ENCODE assay signal across 9 mouse cellular contexts in the genomic region with DNA sequence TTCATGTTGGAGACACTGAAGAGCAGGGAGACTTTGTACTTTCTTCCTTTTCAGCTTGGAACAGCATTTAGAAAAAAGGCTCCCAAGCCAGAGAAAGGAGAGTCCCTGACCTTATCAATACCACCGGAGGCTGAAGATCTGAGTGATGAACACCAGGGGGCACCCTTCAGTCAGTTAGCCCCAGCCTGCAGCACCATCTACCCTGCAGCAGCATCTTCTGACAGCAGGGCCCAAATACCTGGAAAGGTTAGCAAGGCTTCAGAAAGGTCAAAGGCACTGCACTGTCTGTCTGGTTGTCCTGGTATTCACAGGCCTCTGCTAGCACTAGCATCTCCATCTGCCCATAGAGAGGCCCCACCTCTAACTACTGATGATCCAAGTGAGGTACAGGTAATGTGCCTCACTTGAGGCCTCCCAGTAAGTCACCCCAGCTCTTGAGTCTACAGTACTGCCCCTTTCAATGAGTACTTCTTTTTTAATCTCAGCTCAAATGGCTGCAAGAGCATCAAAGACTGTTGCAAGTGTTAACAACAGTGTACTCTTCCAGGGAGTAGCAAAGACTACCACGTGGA. TPM values are rescaled to one million over a fixed set of nuclear protein-coding genes. Genes with fewer than 3 reads are reported as not detected.
A peak's percentile ranks its signal among the peaks of the same experiment; 100 is the strongest.
DNase-seq lines count a peak whose midpoint lies in the region; ATAC-seq and TF ChIP-seq lines count a peak whose summit lies in the region.
"Had no signal": no experiment of that assay in that cellular context is flagged by ENCODE, and none has a peak within 500 bp of the region (broad histone marks: within the 10 kb centered on the region; RNA-seq: fewer than 3 reads in every experiment).

No protein-coding gene starts in this region.

- intact Hi-C loops in heart, adult 2 months (cut with DNase I) = no loop called here

- no peak overlapping the region for H3K27ac ChIP-seq in heart, adult 2 months
- H3K27ac ChIP-seq in bone marrow, adult 2 months (ENCODE audit: control insufficient read depth, insufficient read depth, low read depth, low read length, poor library complexity) = no peak overlapping the region
- no peak overlapping the region for H3K27ac ChIP-seq in embryonic facial prominence, embryonic 14.5 days (replicated peaks; ENCODE audit: low read depth, low read length)
- H3K27ac ChIP-seq in limb, embryonic 10.5 days = no peak overlapping the region
- no peak overlapping the region for H3K27ac ChIP-seq in neural tube, embryonic 11.5 days (ENCODE audit: low read depth, low read length)
- H3K27ac ChIP-seq: macrophage had no signal

- TF ChIP-seq EP300 in heart, adult 2 months (IDR thresholded peaks at IDR 0.05; ENCODE audit: insufficient read depth, low read depth, low read length) = no peak

- DNase-seq in heart, adult 2 months = peak in 1 of 2 experiments; percentile 17
- no peak for DNase-seq in heart, adult 9 months (ENCODE audit: low spot score in 2 of 2)
- DNase-seq in embryonic facial prominence, embryonic 14.5 days (ENCODE audit: low spot score) = peak; percentile 21
- DNase-seq in limb, embryonic 10.5 days (ENCODE audit: low spot score) = peak; percentile 50
- DNase-seq in neural tube, embryonic 11.5 days (ENCODE audit: low spot score) = peak; percentile 42
- DNase-seq in ovary, postnatal 14 days (ENCODE audit: low spot score) = no peak

- WGBS in heart, adult 2 months = 41% methylated on average over 2 of the region's 2 CpGs
- 43% methylated on average over 2 of the region's 2 CpGs for WGBS in bone marrow, adult 2 months
- WGBS in embryonic facial prominence, embryonic 14.5 days = 53% methylated on average over 2 of the region's 2 CpGs
- WGBS in limb, embryonic 10.5 days = 53% methylated on average over 2 of the region's 2 CpGs
- 47% methylated on average over 2 of the region's 2 CpGs for WGBS in neural tube, embryonic 11.5 days

- H3K27me3 ChIP-seq in heart, adult 2 months (ENCODE audit: control insufficient read depth, insufficient read depth, low read length) = no peaks in the 10 kb centered on the region
- H3K27me3 ChIP-seq in embryonic facial prominence, embryonic 14.5 days (replicated peaks; ENCODE audit: control insufficient read depth, insufficient read depth, low read length) = no peaks in the 10 kb centered on the region
- H3K27me3 ChIP-seq in limb, embryonic 10.5 days (ENCODE audit: low read depth, poor library complexity, severe bottlenecking) = no peaks in the 10 kb centered on the region
- no peaks in the 10 kb centered on the region for H3K27me3 ChIP-seq in neural tube, embryonic 11.5 days (ENCODE audit: control insufficient read depth, insufficient read depth, low read length)

- ATAC-seq in CD4-positive, CD25-positive, alpha-beta regulatory T cell, adult 4 months = peak; percentile 78
- no peak for ATAC-seq in embryonic facial prominence, embryonic 14.5 days (ENCODE audit: low read depth)
- ATAC-seq in neural tube, embryonic 11.5 days (ENCODE audit: insufficient read depth, low FRiP score, low TSS enrichment) = no peak

- no peaks in the 10 kb centered on the region for H3K79me2 ChIP-seq in heart, adult 2 months (replicated peaks; ENCODE audit: control insufficient read depth, insufficient read depth, low read length)

- no peak overlapping the region for H3K9ac ChIP-seq in heart, adult 2 months (ENCODE audit: low read depth, low read length)
- no peak overlapping the region for H3K9ac ChIP-seq in embryonic facial prominence, embryonic 14.5 days (ENCODE audit: low read depth, low read length)
- H3K9ac ChIP-seq in neural tube, embryonic 11.5 days (ENCODE audit: low read length) = no peak overlapping the region

- TF ChIP-seq CTCF in heart, adult 2 months (IDR thresholded peaks at IDR 0.05) = peak; percentile 74
- TF ChIP-seq CTCF in bone marrow, adult 2 months (IDR thresholded peaks at IDR 0.05; ENCODE audit: control insufficient read depth, insufficient read depth, low read length) = peak; percentile 89

- no peaks in the 10 kb centered on the region for H3K36me3 ChIP-seq in heart, adult 2 months (ENCODE audit: control insufficient read depth, insufficient read depth, low read length)
- no peaks in the 10 kb centered on the region for H3K36me3 ChIP-seq in embryonic facial prominence, embryonic 14.5 days (ENCODE audit: control insufficient read depth, insufficient read depth, low read length)
- H3K36me3 ChIP-seq in limb, embryonic 10.5 days = no peaks in the 10 kb centered on the region
- H3K36me3 ChIP-seq in neural tube, embryonic 11.5 days (ENCODE audit: control insufficient read depth, insufficient read depth, low read length) = no peaks in the 10 kb centered on the region

- H3K4me2 ChIP-seq in embryonic facial prominence, embryonic 14.5 days (ENCODE audit: low read depth, low read length) = no peak overlapping the region
- no peak overlapping the region for H3K4me2 ChIP-seq in neural tube, embryonic 11.5 days (ENCODE audit: low read depth)

- H3K4me1 ChIP-seq in heart, adult 2 months (ENCODE audit: control insufficient read depth, insufficient read depth, low read length) = no peaks in the 10 kb centered on the region
- H3K4me1 ChIP-seq in bone marrow, adult 2 months (ENCODE audit: control insufficient read depth, insufficient read depth, low read length) = no peaks in the 10 kb centered on the region
- no peaks in the 10 kb centered on the region for H3K4me1 ChIP-seq in embryonic facial prominence, embryonic 14.5 days (ENCODE audit: control insufficient read depth, insufficient read depth, low read length)
- H3K4me1 ChIP-seq in limb, embryonic 10.5 days = no peaks in the 10 kb centered on the region
- no peaks in the 10 kb centered on the region for H3K4me1 ChIP-seq in neural tube, embryonic 11.5 days (ENCODE audit: control insufficient read depth, insufficient read depth, low read length)

- H3K9me3 ChIP-seq in embryonic facial prominence, embryonic 14.5 days (ENCODE audit: control insufficient read depth, low read length) = no peaks in the 10 kb centered on the region
- H3K9me3 ChIP-seq in limb, embryonic 10.5 days (replicated peaks) = no peaks in the 10 kb centered on the region
- no peaks in the 10 kb centered on the region for H3K9me3 ChIP-seq in neural tube, embryonic 11.5 days (ENCODE audit: control insufficient read depth, low read length)

- no peak for TF ChIP-seq POLR2A in heart, adult 2 months (IDR thresholded peaks at IDR 0.05; ENCODE audit: insufficient read depth, low read depth, low read length)
- TF ChIP-seq POLR2A in bone marrow, adult 2 months (IDR thresholded peaks at IDR 0.05; ENCODE audit: borderline replicate concordance, control insufficient read depth, low read depth, low read length) = no peak

- H3K4me3 ChIP-seq in heart, adult 2 months = no peak overlapping the region
- no peak overlapping the region for H3K4me3 ChIP-seq in bone marrow, adult 2 months (replicated peaks; ENCODE audit: control insufficient read depth, low read depth, low read length)
- H3K4me3 ChIP-seq in embryonic facial prominence, embryonic 14.5 days (ENCODE audit: low read depth, low read length) = no peak overlapping the region
- H3K4me3 ChIP-seq in limb, embryonic 10.5 days = no peak overlapping the region
- no peak overlapping the region for H3K4me3 ChIP-seq in neural tube, embryonic 11.5 days (ENCODE audit: low read depth, low read length)

RNA-seq across cellular contexts. Expression of gene Nanos1, which starts 25.4 kb away (rescaled TPM):
- total RNA-seq in heart, adult 2 months (2021) = under 1 TPM; 0.20 to 0.29 TPM
- polyA plus RNA-seq in heart, adult 2 months (2012; rRNA removed) = 0.03 and 0.14 TPM in 2 replicates
- 1 to 10 TPM in 1 of 2 experiments, under 1 TPM in 1; 0.79 to 1.2 TPM for polyA plus RNA-seq in CD4-positive, CD25-positive, alpha-beta regulatory T cell, adult 4 months (2017; shearing (Covaris generic))
- polyA plus RNA-seq in bone marrow, adult 2 months (2011; ENCODE audit: insufficient read depth, insufficient read length, low replicate concordance, missing spikeins) = 1.4 and 3.3 TPM in 2 replicates
- polyA plus RNA-seq in embryonic facial prominence, embryonic 14.5 days (2014; fragmentation: Nextera tagmentation; extraction: Ambion mirVana) = 2.1 and 2.4 TPM in 2 replicates
- 1.0 and 1.1 TPM in 2 replicates for polyA plus RNA-seq in limb, embryonic 10.5 days (2016; fragmentation: Nextera tagmentation; extraction: Ambion mirVana)
- 4.4 and 4.6 TPM in 2 replicates for polyA plus RNA-seq in neural tube, embryonic 11.5 days (2014; fragmentation: Nextera tagmentation; extraction: Ambion mirVana)

Comparison
In these comparisons a context has a peak if more than half of its experiments do, and no peak if none do; other contexts are left out.
1. DNase-seq: peak in embryonic facial prominence, embryonic 14.5 days (single experiment), limb, embryonic 10.5 days (single experiment) and neural tube, embryonic 11.5 days (single experiment); none in heart, adult 9 months (0 of 2) and ovary, postnatal 14 days (single experiment).